In genomic region chr17:45747858-45748785, GRCm38 (mm10) we compare ENCODE assay signal across 10 mouse cellular contexts. TPM values are rescaled to one million over a fixed set of nuclear protein-coding genes. Genes with fewer than 3 reads are reported as not detected.
DNase-seq lines count a peak whose midpoint lies in the region; ATAC-seq lines count a peak whose summit lies in the region.
"Had no signal": no experiment of that assay in that cellular context is flagged by ENCODE, and none has a peak within 500 bp of the region (broad histone marks: within the 10 kb centered on the region; RNA-seq: fewer than 3 reads in every experiment).

No protein-coding gene starts in this region.

- no peak for ATAC-seq in megakaryocyte, adult 5-6 weeks (ENCODE audit: poor library complexity, severe bottlenecking)
- peak; percentile 48; the same call in 1 of the 2 replicates for ATAC-seq in heart, embryonic 14.5 days (ENCODE audit: insufficient number of reproducible peaks, insufficient read depth, low FRiP score, low read depth)
- peak; percentile 83 for ATAC-seq in liver, embryonic 13.5 days (ENCODE audit: low read depth)

- H3K9me3 ChIP-seq in megakaryocyte, embryonic 14.5 days = no peaks in the 10 kb centered on the region
- H3K9me3 ChIP-seq in heart, embryonic 14.5 days (ENCODE audit: control insufficient read depth, low read length) = no peaks in the 10 kb centered on the region
- H3K9me3 ChIP-seq in liver, embryonic 13.5 days (replicated peaks) = no peaks in the 10 kb centered on the region
- H3K9me3 ChIP-seq: embryonic facial prominence, embryonic 12.5 days had no signal

- DNase-seq in adrenal gland, adult 2 months = peak; percentile 74
- peak; percentile 18 for DNase-seq in embryo, embryonic 9.5 days (ENCODE audit: extremely low spot score)
- DNase-seq in liver, embryonic 13.5 days = peak; percentile 55
- peak; percentile 88 for DNase-seq in testis, postnatal 10 days (ENCODE audit: low spot score)
- DNase-seq in kidney, adult 8-10 months = no peak

- peak overlapping the region; percentile 55 to 74 for H3K27ac ChIP-seq in heart, embryonic 14.5 days (replicated peaks in 1 of 2; ENCODE audit: control insufficient read depth in 1 of 2, insufficient read depth in 1 of 2, low read depth in 2 of 2, low read length in 2 of 2)
- peak overlapping the region; percentile 83 for H3K27ac ChIP-seq in liver, embryonic 13.5 days
- H3K27ac ChIP-seq: embryonic facial prominence, embryonic 12.5 days had no signal

- no peak overlapping the region for H3K9ac ChIP-seq in heart, embryonic 14.5 days (ENCODE audit: low read length)
- peak overlapping the region; percentile 40; the same call in 1 of the 2 replicates for H3K9ac ChIP-seq in liver, embryonic 13.5 days
- H3K9ac ChIP-seq: embryonic facial prominence, embryonic 12.5 days had no signal

- no peaks in the 10 kb centered on the region for H3K27me3 ChIP-seq in megakaryocyte, embryonic 14.5 days (replicated peaks)
- H3K27me3 ChIP-seq in heart, embryonic 14.5 days (ENCODE audit: control insufficient read depth, insufficient read depth, low read length) = no peaks in the 10 kb centered on the region
- H3K27me3 ChIP-seq in liver, embryonic 13.5 days = 0 out of 2 replicates have a peak, but pooled peaks cover 3% of the 10 kb centered on the region
- H3K27me3 ChIP-seq: embryonic facial prominence, embryonic 12.5 days had no signal

- H3K4me3 ChIP-seq in megakaryocyte, embryonic 14.5 days (replicated peaks) = peak overlapping the region; percentile 38
- no peak overlapping the region for H3K4me3 ChIP-seq in heart, embryonic 14.5 days (ENCODE audit: control insufficient read depth in 1 of 2, insufficient read depth in 1 of 2, low read depth in 1 of 2, low read length in 2 of 2)
- peak overlapping the region; percentile 6; the same call in 1 of the 2 replicates for H3K4me3 ChIP-seq in liver, embryonic 13.5 days (replicated peaks)
- H3K4me3 ChIP-seq: embryonic facial prominence, embryonic 12.5 days had no signal

- peaks cover 2% of the 10 kb centered on the region for H3K36me3 ChIP-seq in megakaryocyte, embryonic 14.5 days (replicated peaks; ENCODE audit: low read length)
- no peaks in the 10 kb centered on the region for H3K36me3 ChIP-seq in heart, embryonic 14.5 days (ENCODE audit: control insufficient read depth, insufficient read depth, low read length)
- H3K36me3 ChIP-seq in liver, embryonic 13.5 days = no peaks in the 10 kb centered on the region
- H3K36me3 ChIP-seq: embryonic facial prominence, embryonic 12.5 days had no signal

- no peak overlapping the region; the same call in 1 of the 2 replicates for H3K4me2 ChIP-seq in heart, embryonic 14.5 days (ENCODE audit: low read length)
- peak overlapping the region; percentile 55 for H3K4me2 ChIP-seq in liver, embryonic 13.5 days
- H3K4me2 ChIP-seq: embryonic facial prominence, embryonic 12.5 days had no signal

- H3K4me1 ChIP-seq in megakaryocyte, embryonic 14.5 days = peaks cover 91% of the 10 kb centered on the region
- peaks cover 22 to 24% of the 10 kb centered on the region in 2 experiments for H3K4me1 ChIP-seq in heart, embryonic 14.5 days (ENCODE audit: control insufficient read depth in 2 of 2, insufficient read depth in 2 of 2, low read length in 2 of 2)
- peaks cover 63% of the 10 kb centered on the region for H3K4me1 ChIP-seq in liver, embryonic 13.5 days (replicated peaks)

- WGBS in heart, embryonic 14.5 days = 50% methylated on average over 16 of the region's 16 CpGs
- 37% methylated on average over 16 of the region's 16 CpGs for WGBS in liver, embryonic 13.5 days (ENCODE audit: insufficient replicate concordance)

RNA-seq across cellular contexts. Expression of gene 1600014C23Rik, which starts 14.5 kb away (rescaled TPM):
- 1.3 TPM in 1 of 2 replicates, not detected in the other for polyA plus RNA-seq in megakaryocyte, embryonic 14.5 days (2012; ENCODE audit: insufficient read depth, low replicate concordance)
- not detected in 2 replicates for total RNA-seq in megakaryocyte, adult 5-6 weeks (2015)
- total RNA-seq in megakaryocyte, adult 5-6 weeks (2017) = not detected in 2 replicates
- not detected for total RNA-seq in adrenal gland, adult 2 months (2021)
- polyA plus RNA-seq in adrenal gland, adult 2 months (2012; rRNA removed) = not detected in 2 replicates
- 0.73 and 1.0 TPM in 2 replicates for polyA plus RNA-seq in heart, embryonic 14.5 days (2014; fragmentation: Nextera tagmentation; extraction: Ambion mirVana)
- polyA plus RNA-seq in liver, embryonic 13.5 days (2015; fragmentation: Nextera tagmentation; extraction: Ambion mirVana) = not detected in 2 replicates
- polyA plus RNA-seq: lung, embryonic 16.5 days had no signal

Comparison
In these comparisons a context has a peak if more than half of its experiments do, and no peak if none do; other contexts are left out.
1. H3K4me3 ChIP-seq: peak in megakaryocyte, embryonic 14.5 days (single experiment) and liver, embryonic 13.5 days (single experiment); none in heart, embryonic 14.5 days (0 of 2).
2. DNase-seq: peak in adrenal gland, adult 2 months (single experiment), embryo, embryonic 9.5 days (single experiment), liver, embryonic 13.5 days (single experiment) and testis, postnatal 10 days (single experiment); none in kidney, adult 8-10 months (0 of 2).